Mouse (Mus musculus) spleen, postnatal 36 days (tissue): ENCODE results near the gene Thrap3.

Experiments
- DNase-seq, 2 experiments: peaks; one replicate each; pipeline ENCODE4 v3.0.0; 2022; ENCODE audit warnings: low spot score in 2 of 2, mixed read lengths in 1 of 2

Thrap3 gene

DNA sequence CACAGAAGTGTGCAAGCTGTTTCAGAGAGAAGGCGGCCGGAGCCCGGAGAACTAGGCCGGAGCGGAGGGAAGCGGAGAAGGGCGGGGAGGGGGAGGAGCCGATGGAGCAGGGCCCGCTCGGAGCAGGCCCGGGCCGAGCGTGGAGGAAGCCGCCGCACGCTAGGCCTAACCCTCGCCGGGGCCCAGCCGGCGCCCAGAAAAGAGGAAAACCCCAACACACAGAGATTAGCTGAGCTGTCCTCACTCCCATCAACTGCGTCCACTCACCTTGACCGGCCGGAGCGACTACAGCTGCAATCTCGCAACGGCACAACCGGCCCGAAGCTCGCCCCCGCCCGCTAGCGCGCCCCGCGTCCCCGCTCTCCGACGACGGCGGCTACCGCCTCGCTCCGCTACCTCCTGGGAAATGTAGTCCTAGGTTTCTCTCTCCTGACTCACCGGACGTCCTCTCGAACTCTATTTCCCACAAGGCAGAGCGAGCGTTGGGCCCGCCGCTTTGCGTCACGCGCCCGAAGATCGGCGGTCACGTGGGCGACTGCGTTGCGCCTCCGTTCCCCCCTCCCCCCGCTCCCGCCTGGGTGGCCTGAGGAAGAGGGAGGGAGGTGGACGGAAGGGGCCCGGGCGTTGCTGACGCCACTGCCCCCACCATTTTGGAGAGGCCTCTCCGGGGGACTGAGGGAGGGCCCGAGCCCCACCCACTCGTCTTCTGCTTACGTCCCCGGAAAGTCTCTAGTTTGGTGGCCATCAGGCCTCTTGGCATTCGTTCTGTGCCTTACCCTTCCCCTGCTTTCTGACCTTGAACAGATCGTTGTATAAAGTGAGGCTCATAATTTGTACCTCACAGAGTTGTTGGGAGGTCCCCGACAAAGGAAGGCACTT lies at the start of gene Thrap3:
TSS of gene Thrap3 (minus strand) at position 458 of the 879 bp plus-strand sequence.
- peak; percentile 99 to 100 for DNase-seq

DNA sequence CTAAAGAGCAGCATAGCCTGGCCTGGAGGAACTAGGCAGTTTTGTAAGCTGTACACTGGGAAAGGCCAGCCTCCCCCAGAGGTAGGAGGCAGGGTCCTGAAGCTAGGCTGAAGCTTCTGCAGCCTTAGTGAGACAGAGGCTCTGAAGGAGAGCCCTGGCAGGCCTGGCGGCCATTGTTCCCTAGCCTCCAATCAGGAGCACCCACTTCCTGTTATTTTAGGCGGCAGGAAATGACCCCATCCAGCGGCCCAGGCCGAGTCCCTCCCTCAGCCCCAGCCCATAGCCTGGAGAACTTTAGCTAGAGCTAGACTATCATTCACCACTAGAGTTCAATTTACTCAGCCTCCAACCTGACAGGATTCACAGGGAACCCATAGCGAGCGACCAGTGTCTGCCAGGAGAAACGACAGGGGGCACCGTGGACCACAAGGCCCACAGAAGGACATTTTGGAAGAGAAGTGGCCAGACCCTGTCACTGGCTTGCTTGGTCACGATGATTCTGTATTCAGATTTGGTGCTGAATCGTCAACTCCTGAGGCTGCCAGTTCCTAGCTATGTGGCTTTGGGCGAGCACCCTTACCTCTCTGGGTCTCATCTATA lies 49.2 kb upstream of the Thrap3 start:
- no peak for DNase-seq

DNA sequence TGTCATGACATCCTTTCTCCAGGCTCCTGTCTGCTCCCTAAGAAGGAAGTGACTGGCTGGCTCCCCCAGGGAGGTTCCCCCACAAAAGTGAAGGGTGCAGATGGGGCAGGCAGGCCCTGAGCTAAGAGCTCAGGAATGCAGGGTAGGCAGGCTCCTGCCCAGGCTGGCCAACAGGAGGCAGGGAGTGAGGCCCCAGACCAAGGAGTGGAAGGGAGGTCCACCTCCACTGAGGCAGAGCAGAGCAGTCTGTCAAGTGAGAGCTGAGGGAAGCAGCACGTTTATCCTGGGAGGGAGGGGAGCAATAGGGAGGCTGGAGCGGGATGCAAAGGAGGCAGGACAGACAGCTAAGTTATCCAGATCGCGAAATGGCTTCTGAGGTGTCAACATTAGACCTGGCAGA lies 48.1 kb upstream of the Thrap3 start:
- no peak for DNase-seq

DNA sequence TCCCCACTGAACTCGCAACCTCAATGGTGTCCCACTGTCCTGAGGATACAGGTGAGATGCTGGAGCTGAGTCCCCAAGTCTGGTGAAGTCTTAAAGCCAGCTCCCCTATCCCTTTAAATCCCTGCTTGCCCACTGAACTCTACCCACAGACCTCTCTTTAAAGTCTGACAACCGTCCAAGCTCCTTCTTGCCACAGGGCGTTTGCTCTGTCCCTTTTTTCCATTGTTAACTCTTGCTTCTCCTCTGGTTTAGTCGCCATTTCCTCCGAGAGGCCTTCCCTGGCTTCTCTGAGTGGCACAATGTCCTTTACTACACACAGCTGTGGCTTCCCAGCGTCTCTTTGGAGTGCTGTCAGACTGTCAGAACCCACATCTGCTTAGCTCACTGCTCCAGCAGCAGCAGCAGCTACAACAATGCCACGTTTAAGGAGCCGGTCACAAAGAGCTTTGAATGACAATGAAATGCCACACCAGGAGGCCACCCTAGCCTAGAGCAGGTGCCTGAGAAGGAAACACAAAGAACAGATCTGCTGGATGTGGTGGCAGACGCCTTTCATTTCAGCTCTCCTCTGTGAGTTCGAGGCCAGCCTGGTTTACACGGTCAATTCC lies 45.8 kb upstream of the Thrap3 start:
- no peak for DNase-seq

DNA sequence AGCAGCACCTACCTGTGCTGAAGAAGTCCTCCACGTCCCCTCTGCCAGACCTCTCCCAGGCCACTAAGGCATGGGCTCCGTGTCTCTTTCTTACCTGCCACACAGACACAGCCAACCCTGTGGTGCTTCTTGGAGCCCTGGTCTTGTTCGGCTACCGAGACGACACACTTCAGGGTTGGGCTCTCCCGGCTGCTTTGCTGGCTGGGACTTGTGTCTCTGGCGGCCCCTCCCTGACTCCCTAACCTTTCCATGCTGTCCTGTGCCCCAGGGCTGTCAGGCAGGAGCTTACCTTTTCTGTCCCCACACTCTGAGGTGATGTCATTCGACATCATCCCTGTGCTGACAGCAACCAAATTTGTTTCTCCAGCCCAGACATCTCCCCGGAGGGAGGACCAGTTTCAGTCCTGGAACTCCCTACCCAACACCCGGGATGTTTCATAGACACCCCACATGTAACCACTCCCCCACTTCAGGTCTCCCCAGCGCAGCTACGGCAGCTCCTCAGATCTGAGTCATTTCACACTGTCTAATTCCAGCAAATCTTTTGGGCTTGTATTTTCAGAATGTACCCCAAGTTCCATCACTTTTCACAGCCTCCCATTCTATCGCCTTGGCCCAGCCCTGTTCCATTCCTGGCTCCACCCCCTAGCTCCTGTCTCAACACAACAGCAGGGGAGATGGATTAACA lies 43.8 kb upstream of the Thrap3 start:
- DNase-seq, result no peak

DNA sequence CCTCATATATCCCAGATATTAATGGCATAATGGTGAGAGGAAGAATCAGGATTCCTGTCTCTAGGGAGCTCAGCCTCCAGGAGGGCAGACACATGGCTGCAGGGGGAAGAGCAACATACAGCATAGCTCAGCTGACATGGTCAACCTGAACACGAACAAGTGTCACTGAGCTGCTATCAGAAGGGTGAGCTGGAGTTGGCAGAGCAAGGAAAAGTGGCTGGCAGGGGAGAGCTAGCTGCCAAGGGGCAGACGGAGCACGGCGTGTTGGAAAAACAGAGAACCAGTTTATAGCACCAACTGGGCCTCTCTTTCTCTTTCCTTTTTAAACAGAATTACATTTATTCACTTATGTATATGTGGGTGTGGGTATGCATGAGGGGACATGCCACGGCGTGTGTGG lies 40.0 kb upstream of the Thrap3 start:
- DNase-seq, result no peak

DNA sequence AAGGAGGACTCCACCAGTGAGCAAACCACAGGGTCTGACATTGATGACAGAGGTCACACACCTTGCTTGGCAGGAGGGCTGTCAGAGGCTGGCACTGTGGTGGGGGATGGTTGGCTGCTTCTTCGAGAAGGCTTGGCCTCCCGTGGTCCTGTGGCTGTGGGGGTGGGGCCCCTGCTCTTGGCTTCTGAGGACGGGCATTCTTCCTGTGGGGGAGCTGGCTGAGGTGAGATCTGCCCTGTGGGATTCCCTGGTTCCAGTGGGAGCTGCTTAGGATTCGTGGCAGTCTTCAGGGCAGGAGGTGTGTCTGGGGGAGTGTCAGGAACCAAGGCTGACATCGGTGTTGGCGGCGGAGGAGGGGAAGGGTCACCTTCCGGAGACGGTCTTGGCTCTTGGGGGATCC lies 39.4 kb upstream of the Thrap3 start:
- no peak for DNase-seq

DNA sequence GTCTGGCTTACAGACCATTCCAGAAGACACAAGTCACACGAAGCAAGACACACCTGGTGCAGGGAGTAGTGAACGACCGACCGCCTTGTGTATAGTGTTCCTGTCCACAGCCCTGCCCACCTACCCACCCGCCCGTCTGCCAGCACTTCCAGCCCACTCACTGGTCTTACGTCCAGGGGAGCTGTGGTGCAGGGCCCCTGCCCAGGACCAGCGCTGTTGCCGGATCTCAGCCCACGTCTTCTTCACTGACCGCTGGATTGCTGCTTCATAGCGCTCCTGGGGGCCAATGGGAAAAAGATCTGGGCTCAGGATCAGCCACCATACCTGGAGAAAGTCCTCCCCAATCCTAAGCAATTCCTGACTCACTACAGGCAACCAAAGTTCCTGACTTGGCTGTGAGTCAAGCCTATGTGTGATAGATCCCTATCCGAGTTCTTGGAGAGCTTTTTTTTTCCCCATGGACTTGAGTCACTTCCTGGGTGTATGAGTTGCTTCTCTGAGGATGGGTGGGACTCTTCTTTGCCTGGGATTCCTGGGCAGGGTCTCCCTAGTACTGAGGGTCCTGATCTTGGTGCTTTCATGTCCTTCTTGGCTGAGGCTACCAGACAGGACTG lies 37.4 kb upstream of the Thrap3 start:
- no peak for DNase-seq

DNA sequence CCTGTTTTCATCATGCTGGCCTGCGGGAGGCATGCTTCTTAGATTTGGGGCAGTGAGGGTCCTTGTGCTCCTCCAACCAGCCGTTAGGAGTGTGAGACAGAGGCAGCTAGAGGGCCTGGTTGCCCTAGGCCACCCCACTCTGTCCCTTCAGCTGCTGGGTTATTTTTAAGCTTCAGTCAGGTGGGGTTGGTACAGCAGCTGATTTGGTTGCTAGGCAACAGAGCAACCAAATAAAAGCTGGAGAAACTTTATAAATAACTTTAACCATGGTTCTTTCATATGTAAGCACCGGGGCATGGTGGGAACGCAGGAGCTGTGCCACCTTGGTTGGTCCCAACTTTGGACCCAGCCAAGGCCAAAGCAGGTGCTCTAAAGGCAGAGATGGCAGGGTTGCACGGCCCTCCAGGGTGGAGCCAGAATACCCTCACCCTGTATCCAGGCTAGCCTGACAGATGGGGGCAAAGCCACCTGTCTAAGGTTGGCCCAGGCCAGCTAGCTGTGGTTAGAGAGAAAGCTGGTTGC lies 35.2 kb upstream of the Thrap3 start:
- DNase-seq, result no peak

DNA sequence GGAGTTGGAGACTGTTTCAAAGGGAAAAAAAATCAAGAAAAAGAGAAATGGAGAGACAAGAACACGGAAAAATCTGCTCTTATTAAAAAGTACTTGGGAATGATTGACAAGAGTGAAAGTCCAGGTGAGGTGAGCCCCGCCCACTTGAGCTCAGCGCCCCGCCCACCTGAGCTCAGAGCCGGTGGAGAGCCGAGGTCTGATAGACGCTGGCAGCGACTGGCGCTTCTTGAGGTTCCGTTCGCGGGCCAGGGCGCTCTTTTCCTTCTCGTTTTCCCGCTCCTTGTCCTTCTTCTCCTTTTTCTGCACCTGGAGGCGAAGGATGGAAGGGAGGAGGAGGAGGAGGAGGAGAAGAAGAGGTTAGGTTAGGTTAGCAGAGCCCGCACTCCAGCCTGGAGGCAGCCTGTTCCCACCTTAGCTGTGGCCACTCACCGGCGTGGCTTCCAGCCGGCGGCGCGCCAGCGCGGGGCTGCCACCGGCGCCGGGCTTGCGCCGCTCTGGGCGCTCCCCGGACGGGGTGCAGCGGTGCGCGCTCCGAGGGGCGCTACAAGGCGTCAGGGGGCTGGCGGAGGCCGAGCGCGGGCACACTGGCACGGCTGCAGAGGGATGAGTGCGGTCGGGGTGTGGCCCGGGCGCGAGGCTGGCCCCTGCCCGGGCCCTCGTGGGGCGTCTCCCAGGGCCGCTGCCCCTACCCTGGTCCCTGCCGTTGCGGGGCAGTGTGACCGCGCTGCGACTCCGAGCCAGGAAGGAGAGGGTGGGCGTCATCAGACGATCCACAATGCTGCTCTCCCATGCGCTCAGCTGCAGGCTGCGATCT lies 34.1 kb upstream of the Thrap3 start:
- DNase-seq, result no peak

DNA sequence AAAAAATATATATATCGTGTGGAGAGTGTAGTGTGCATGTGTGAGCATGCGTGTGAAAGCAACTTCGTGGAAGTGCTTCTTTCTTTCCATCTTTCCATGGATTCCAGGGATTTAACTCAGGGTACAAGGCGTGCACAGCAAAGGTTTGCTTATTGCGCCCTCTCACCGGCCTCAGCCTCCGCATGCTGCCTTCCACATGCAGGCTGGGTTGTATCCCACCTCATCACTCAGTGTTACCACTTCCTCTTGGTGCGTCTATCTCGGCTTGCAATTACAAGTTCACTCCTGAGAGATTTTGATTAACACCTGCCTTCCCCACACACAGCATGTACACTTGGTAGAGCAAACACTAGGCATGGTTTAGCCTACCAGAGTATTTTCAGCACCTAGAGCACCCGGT lies 32.6 kb upstream of the Thrap3 start:
- DNase-seq, result no peak

DNA sequence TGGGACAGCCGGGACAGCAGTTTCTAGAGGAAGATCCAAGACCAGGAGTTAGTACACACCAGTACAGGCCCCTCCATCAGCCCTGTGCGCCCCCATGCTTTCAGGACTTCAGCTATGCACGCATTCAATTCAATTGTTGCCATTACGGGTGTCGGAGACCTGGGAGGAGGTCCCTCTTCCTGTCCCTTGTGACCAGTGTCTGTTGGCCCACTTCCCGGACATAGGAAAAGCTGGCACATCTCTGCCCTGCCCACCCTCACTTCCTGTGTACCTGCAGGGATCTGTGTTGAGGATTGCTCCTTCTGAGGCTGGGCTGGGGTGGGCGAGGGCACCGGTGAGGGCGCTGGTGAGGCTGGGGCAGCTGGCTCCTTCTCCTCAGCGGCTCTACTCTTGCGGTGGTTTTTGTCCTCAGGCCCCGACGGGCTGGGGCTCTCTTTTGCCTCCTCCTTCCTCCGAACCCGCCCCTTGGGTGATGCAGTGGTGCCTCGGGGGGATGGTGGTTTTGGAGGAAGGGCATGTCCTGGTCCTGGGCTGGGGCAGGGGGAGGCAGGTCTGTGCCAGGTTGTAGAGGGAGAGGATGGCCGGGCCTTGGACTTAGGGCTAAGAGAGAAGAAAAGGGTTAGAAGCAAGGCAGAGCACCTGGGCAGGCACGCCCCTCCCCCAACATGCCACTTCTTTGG lies 32.1 kb upstream of the Thrap3 start:
- peak; percentile 59 to 61 for DNase-seq

DNA sequence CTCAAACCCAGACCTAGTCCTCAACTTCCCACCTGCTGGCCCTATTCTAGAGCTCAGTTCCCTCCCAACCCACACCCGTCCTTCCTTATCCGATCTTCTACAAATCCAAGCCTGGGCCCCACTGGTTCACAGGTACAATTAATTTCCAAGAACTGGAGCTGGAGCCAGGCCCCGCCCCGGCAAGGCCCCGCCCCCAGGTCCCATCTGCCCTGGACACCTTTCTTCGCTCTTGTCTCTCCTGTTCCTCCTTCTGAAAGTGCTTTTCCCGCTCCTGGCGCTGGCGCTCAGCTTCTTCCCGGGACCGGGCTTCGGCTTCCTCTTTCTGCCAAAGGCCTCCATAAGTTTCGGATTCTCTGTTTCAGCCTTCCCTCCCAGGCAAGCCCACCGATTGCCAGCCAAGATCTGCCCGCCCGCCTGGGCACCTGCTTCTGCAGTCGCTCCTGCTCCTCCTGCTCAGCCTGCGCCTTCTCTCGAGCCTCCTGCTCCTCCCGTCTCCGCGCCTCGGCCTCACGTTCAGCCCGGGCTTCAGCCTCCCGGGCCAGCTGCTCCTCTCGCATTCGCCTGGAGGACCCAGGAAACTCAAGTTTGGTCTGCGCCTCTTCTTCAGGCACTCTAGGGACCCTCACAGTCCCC lies 31.2 kb upstream of the Thrap3 start:
- DNase-seq, result no peak

DNA sequence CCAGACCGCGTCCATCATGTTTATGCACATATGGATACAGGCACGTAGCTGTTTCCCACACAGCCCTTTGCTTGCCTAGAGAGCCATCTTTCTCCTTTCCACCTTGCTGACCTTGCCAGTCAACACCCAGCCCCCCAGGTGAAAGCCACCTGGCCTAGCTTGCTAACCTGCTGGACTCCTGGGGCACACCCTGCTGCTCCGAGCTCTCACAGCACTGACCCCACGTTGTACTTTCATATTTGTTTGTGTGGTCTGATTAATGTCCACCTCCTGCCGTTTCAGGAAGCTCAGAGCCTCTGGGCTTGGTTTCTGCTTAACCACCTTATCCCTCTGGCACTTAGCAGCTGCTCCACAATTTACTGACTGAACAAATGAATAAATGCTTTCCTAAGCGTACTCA lies 27.3 kb upstream of the Thrap3 start:
- no peak for DNase-seq

DNA sequence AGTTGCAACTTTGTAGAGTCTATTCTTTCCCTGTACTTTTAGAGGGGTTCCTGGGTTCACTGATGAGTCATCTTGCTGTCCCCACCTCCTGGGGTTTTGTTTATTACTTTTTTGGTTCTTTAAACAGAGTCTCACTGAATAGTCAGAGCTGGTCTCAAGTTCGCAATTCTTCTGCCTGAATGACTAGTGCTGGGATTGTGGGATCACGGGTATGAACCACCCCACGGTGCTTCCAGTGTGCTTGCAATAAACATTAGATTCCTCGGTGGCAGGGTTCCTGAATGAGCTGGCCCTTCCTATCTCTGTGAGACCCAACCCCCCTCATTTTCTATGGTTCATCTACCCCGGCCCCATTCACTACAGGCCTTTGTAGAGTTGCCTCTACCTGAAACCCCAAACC lies 25.6 kb upstream of the Thrap3 start:
- no peak for DNase-seq

DNA sequence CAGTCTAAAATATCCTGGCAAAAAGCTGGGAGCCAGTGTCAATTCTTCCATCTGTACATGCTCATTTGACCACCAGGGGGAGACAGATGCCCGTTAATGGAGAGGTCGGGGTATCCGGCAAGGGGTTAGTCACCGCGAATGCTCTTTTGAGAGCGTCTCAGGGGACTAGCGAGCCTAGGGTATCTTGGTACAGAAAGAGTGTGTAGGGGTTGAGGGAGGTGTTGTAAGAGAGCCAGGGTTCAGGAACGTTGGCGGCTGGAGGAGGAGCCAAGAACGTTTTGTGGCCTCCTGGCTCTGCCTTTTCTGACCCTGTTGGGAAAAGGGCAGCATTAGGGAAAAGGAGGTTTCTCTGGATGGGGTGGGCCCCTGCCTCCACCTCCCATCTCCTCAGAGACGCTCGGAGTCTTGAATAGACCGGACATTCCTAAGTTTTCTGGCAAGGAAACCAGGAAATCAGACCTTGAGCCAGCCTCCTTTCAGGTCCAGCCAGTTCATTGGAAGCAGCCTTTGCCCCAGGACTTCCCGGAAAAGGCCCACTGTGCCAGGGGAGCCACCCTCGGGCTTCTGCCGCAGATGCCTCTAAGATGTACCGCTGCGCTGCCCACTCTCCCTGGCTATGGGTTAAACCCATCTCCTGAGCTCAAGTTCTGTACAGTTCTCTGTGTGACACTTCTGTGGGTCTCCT lies 24.7 kb upstream of the Thrap3 start:
- peak; percentile 77 to 88 for DNase-seq

DNA sequence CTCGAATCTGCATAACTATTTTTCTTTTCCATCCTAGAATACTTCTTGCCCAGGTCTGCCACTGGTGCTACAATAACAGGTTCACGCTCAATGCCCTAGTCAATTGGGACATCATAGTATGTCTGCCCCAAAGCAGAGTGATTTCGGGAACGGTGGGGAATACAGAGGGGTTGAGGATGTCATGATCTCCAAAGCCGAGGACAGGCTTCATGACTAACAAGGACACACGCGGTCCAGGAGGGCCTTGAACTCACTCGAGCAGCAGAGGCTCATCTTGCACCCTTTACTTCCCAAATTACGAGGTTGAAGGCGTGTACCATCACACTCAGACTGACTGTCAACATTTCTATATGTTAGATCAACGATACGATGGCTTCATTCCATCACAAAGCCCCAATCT lies 24.1 kb upstream of the Thrap3 start:
- no peak for DNase-seq

DNA sequence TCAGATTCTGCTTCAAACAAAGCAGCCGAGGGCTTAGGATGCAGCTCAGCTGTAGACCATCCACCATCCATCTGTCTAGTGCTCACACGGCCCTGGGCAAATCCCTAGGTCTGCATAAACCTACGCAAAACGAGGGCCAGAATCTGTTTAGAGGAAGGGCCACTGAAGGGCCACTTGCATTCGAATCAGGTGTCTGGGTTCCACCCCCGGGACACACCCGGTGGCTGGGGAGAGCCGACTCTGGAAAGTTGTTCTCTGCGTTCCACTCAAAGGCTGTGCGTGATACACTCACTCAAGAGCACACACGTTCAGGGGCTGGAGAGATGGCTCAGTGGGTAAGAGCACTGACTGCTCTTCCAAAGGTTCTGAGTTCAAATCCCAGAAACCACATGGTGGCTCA lies 20.1 kb upstream of the Thrap3 start:
- no peak for DNase-seq

DNA sequence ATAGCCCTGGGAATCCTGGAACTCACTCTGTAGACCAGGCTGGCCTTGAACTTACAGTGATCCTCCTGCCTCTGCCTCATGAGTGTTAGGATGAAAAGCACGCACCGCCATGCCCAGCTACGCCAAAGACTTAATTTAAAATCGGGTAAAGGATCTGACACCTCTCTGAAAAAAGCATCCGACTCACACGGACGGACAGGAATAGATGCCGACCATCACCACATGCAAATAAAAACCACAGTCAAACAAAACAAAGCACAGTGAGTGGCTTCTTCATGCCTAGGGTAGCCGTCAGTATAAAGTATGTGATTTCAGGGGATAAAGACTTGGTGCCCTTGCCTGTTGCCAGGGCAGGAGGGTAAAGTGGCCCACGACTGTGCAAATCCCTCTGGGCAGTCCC lies 17.5 kb upstream of the Thrap3 start:
- no peak for DNase-seq
